Mouse (Mus musculus) forebrain, postnatal 0 days (tissue): ENCODE results near the gene Srpk2. TPM values are rescaled to one million over a fixed set of nuclear protein-coding genes. Genes with fewer than 3 reads are reported as not detected.
"Not testable (repeated sequence)": the region's sequence is repeated elsewhere in the genome, so short reads cannot be mapped to it uniquely, and the experiment has no call there.

Experiments
- ATAC-seq: fragments of 200-750 bp; cut with Nextera tagmentation; 2 replicates; pipeline ENCODE4 v1.8.0; 2017; ENCODE audit warnings: mild to moderate bottlenecking, moderate library complexity
- DNase-seq: peaks from one replicate; pipeline ENCODE4 v3.0.0-alpha.2; 2015
- H3K27ac ChIP-seq: fragments of 300-500 bp; sonication (generic); 2 replicates; pipeline ENCODE4 v1.5.1; 2014; ENCODE audit warnings: low read depth, mild to moderate bottlenecking, antibody characterized with exemption, low read length, moderate library complexity, mixed read lengths
- H3K27me3 ChIP-seq: fragments of 300-500 bp; sonication (generic); 2 replicates; pipeline ENCODE4 v1.6.1; 2014; ENCODE audit warnings: mild to moderate bottlenecking, low read length, mixed read lengths; ENCODE audit not compliant: insufficient read depth
- H3K36me3 ChIP-seq: fragments of 300-500 bp; sonication (generic); 2 replicates; pipeline ENCODE4 v1.6.1; 2014; ENCODE audit warnings: mild to moderate bottlenecking, moderate library complexity; ENCODE audit not compliant: insufficient read depth
- H3K4me1 ChIP-seq: fragments of 300-500 bp; sonication (generic); 2 replicates; pipeline ENCODE4 v1.6.1; 2014; ENCODE audit warnings: antibody characterized with exemption; ENCODE audit not compliant: insufficient read depth
- H3K4me2 ChIP-seq: fragments of 300-500 bp; sonication (generic); 2 replicates; pipeline ENCODE4 v1.6.1; 2014; ENCODE audit warnings: low read depth, mild to moderate bottlenecking, moderate library complexity
- H3K4me3 ChIP-seq: fragments of 300-500 bp; sonication (generic); 2 replicates; pipeline ENCODE4 v1.5.1; 2014; ENCODE audit warnings: low read depth, low read length, mixed read lengths
- H3K9ac ChIP-seq: fragments of 300-500 bp; sonication (generic); 2 replicates; pipeline ENCODE4 v1.6.1; 2014; ENCODE audit warnings: mild to moderate bottlenecking
- H3K9me3 ChIP-seq: fragments of 300-500 bp; sonication (generic); 2 replicates; pipeline ENCODE4 v1.6.1; 2016; ENCODE audit warnings: low read length
- CTCF ChIP-seq: sonication (generic); IDR thresholded peaks from 2 replicates; pipeline ENCODE4 v1.5.1; 2016; ENCODE audit warnings: antibody characterized with exemption, control low read depth, low read depth
- WGBS: fragments of 180-500 bp; shearing (Covaris S2); extraction: QIAGEN DNeasy Blood & Tissue Kit; methylation state at CpG from one replicate; pipeline ENCODE4 v1.1.7; 2014; 5-methylcytosine and 5-hydroxymethylcytosine counted together
- polyA plus RNA-seq: library from polyadenylated mRNA; unstranded; fragments of >200 nt; fragmentation: Nextera tagmentation; extraction: Ambion mirVana; gene quantifications from 2 replicates; pipeline ENCODE4 v1.2.1, GENCODE M21; 2015
- total RNA-seq: library from RNA; depleted of rRNA; stranded (reverse); fragments of >200 nt; gene quantifications from 2 replicates; pipeline ENCODE4 v1.2.3, GENCODE M21; 2014

Gene Srpk2
- total and polyA plus RNA-seq, 2 experiments from 2014 or later, result 88.8 to 144 TPM

GRCm38 (mm10) chr5:23652326-23652725 lies 32.1 kb downstream of the Srpk2 start:
- 77% methylated on average over 7 of the region's 7 CpGs for WGBS
- Histone ChIP-seq H3K27me3 (no peaks in the 10 kb centered on the region), H3K9me3 (no peaks in the 10 kb centered on the region), H3K4me1 (no peaks in the 10 kb centered on the region), H3K4me3 (no peak overlapping the region), H3K36me3 (no peaks in the 10 kb centered on the region), H3K9ac (no peak overlapping the region), H3K4me2 (no peak overlapping the region), H3K27ac (no peak overlapping the region)
- DNase-seq, result no peak
- no peak for ATAC-seq
- no peak for TF ChIP-seq CTCF

GRCm38 (mm10) chr5:23651786-23652185 lies 32.6 kb downstream of the Srpk2 start:
- Histone ChIP-seq H3K27ac (no peak overlapping the region), H3K4me2 (no peak overlapping the region), H3K27me3 (no peaks in the 10 kb centered on the region), H3K36me3 (no peaks in the 10 kb centered on the region), H3K9ac (no peak overlapping the region), H3K4me1 (no peaks in the 10 kb centered on the region), H3K4me3 (no peak overlapping the region), H3K9me3 (no peaks in the 10 kb centered on the region)
- no peak for TF ChIP-seq CTCF
- no peak for DNase-seq
- ATAC-seq, result no peak
- WGBS, result 93% methylated on average over 3 of the region's 3 CpGs

- ATAC-seq, result no peak
- WGBS, result 87% methylated on average over 3 of the region's 3 CpGs
- TF ChIP-seq CTCF, result no peak
Measured at GRCm38 (mm10) chr5:23650504-23650903, 33.9 kb downstream of the Srpk2 start.

GRCm38 (mm10) chr5:23649246-23649645 lies 35.2 kb downstream of the Srpk2 start:
- Histone ChIP-seq H3K27ac (no peak overlapping the region), H3K27me3 (no peaks in the 10 kb centered on the region), H3K4me1 (no peaks in the 10 kb centered on the region), H3K9me3 (no peaks in the 10 kb centered on the region), H3K9ac (no peak overlapping the region), H3K4me3 (no peak overlapping the region), H3K36me3 (no peaks in the 10 kb centered on the region), H3K4me2 (no peak overlapping the region)
- TF ChIP-seq CTCF, result no peak
- ATAC-seq (no peak), DNase-seq (no peak)
- WGBS, result 97% methylated on average over 2 of the region's 2 CpGs

More at GRCm38 (mm10) chr5:23650504-23650903, 33.9 kb downstream of the Srpk2 start:
- no peak for DNase-seq
- H3K4me2 ChIP-seq, result no peak overlapping the region
- H3K9me3 ChIP-seq, result no peaks in the 10 kb centered on the region
- H3K4me1 ChIP-seq, result no peaks in the 10 kb centered on the region
- H3K27ac ChIP-seq, result no peak overlapping the region
- no peaks in the 10 kb centered on the region for H3K27me3 ChIP-seq
- no peaks in the 10 kb centered on the region for H3K36me3 ChIP-seq
- H3K4me3 ChIP-seq, result no peak overlapping the region
- no peak overlapping the region for H3K9ac ChIP-seq

DNA sequence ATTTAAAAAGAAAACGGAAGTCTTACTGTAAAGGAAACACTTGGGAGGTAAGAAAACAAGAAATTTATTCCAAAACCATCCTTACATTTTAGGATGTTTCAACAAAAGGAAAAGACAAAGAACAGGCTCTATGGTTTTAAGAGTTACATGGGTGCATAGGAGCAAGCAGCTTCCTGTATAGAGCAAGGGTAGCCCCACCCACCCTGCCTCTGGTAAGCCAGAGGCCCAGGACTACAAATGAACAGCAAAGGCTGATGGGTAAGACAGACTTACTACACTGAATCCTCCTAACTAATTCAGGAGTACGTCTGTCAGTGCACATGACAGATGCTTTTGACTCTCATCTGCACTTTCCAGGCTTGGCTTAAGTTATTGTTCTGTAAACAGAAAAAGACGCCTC lies 38.7 kb downstream of the Srpk2 start:
- Histone ChIP-seq H3K4me3 (no peak overlapping the region), H3K9me3 (no peaks in the 10 kb centered on the region), H3K4me2 (no peak overlapping the region), H3K36me3 (no peaks in the 10 kb centered on the region), H3K27ac (no peak overlapping the region), H3K4me1 (no peaks in the 10 kb centered on the region), H3K27me3 (no peaks in the 10 kb centered on the region), H3K9ac (no peak overlapping the region)
- DNase-seq (no peak), ATAC-seq (no peak)
- WGBS, result 72% methylated on average over 3 of the region's 3 CpGs
- no peak for TF ChIP-seq CTCF

DNA sequence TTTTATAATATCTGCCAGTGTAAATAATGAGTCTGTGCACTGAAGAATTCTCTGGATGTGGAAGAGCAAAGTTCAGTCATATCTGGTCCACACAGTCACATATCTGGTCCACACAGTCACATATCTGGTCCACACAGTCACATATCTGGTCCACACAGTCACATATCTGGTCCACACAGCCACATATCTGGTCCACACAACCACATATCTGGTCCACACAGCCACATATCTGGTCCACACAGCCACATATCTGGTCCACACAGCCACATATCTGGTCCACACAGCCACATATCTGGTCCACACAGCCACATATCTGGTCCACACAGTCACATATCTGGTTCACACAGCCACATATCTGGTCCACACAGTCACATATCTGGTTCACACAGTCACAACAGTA lies 45.2 kb downstream of the Srpk2 start:
- H3K36me3 ChIP-seq, DNase-seq, ATAC-seq, H3K9me3 ChIP-seq, H3K4me1 ChIP-seq, H3K27me3 ChIP-seq, H3K4me2 ChIP-seq, H3K9ac ChIP-seq, H3K27ac ChIP-seq, H3K4me3 ChIP-seq: not testable (repeated sequence)

- H3K4me2 ChIP-seq, result no peak overlapping the region
- 89% methylated on average over 4 of the region's 4 CpGs for WGBS
- TF ChIP-seq CTCF, result no peak
- ATAC-seq (no peak), DNase-seq (no peak)
- no peaks in the 10 kb centered on the region for H3K9me3 ChIP-seq
- H3K9ac ChIP-seq, result no peak overlapping the region
- no peak overlapping the region for H3K27ac ChIP-seq
- no peaks in the 10 kb centered on the region for H3K36me3 ChIP-seq
- H3K27me3 ChIP-seq, result no peaks in the 10 kb centered on the region
- no peaks in the 10 kb centered on the region for H3K4me1 ChIP-seq
- no peak overlapping the region for H3K4me3 ChIP-seq
Measured at GRCm38 (mm10) chr5:23638023-23638422, 46.4 kb downstream of the Srpk2 start.

- ATAC-seq, result no peak
- H3K4me2 ChIP-seq, result no peak overlapping the region
- no peak overlapping the region for H3K9ac ChIP-seq
- no peaks in the 10 kb centered on the region for H3K27me3 ChIP-seq
- H3K36me3 ChIP-seq, result no peaks in the 10 kb centered on the region
- no peak for DNase-seq
- no peaks in the 10 kb centered on the region for H3K4me1 ChIP-seq
- H3K27ac ChIP-seq, result no peak overlapping the region
- no peak for TF ChIP-seq CTCF
- H3K4me3 ChIP-seq, result no peak overlapping the region
- no peaks in the 10 kb centered on the region for H3K9me3 ChIP-seq
- WGBS, result 97% methylated on average over 8 of the region's 8 CpGs
Measured at GRCm38 (mm10) chr5:23637337-23637736, 47.1 kb downstream of the Srpk2 start.
